Mouse (Mus musculus) retina, embryonic 14.5 days (tissue): ENCODE measurements at regions not wholly inside any gene's neighbourhood (a gene's known extent, or its start where the extent isn't known, plus 50 kb on each side); places are given as distances from the start of the nearest gene placed in this dataset.
"Not testable (repeated sequence)": the region's sequence is repeated elsewhere in the genome, so short reads cannot be mapped to it uniquely, and the experiment has no call there.

Experiments
- DNase-seq: peaks from one replicate; pipeline ENCODE4 v3.0.0-alpha.2; 2015; ENCODE audit warnings: low spot score

DNA sequence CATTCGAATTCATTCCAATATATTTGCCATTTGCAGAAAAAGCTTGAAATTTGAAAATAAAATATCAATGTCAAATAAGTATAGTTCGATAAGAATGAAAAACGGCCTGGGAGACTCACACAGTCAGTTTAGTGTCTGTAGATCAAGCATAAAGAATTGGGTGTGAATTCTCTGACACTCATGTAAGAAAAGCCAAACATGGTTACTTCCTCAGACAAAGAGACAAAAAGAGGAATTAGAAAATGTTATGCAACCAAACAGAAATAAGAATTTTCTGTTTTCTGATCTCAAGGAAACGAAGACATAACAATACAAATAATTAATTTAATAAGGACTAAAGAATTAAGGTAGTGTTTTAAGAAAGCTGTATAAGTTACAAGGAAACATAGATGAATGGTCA, 113.7 kb upstream of the Egfr start:
- DNase-seq = no peak

DNA sequence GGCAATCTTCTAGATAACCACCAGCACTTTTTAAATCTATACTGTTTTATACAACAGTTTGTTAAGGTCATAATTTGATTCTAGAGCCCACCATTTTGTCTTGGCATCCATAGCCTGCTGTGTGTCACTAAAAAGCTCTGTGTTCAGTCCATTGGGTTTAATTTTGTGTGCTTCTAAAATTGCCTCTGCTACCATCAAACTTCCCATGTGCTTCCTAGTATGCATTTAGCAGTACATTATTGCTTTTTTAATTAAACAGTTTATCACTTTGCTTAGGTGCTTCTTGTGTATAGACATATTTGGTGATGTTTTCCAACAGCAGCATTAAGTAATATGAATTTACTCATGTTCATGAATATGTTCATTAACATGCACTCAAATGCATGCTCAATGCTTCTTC, 102.4 kb upstream of the Egfr start:
- no peak for DNase-seq

- DNase-seq = no peak
These were observed 88.2 kb upstream of the Egfr start for GRCm38 (mm10) chr11:16663806-16664205.

GRCm38 (mm10) chr11:16669453-16670251, 82.4 kb upstream of the Egfr start:
- DNase-seq = no peak

DNA sequence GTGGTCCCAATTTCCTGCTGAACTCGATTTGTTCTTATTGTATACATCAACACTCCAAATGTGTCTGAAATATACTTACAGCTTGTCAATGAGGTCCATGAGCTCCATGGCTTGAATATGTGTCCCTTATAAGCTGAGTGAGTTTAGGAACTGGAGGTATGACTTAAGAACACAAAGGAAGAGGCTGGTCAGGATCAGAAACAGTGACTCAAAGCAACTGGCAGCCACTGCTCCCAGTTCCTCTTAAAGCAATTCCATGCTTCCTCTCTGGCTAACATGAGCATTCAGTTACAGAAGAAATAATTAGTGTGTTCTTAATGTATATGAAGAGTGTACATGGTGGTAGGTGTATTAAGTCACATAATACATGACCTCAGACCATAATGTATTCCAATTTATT, 81.7 kb upstream of the Egfr start:
- DNase-seq = no peak

GRCm38 (mm10) chr11:16675951-16676350, 76.1 kb upstream of the Egfr start:
- DNase-seq = not testable (repeated sequence)

GRCm38 (mm10) chr11:16683538-16683937, 68.5 kb upstream of the Egfr start:
- DNase-seq = no peak

DNA sequence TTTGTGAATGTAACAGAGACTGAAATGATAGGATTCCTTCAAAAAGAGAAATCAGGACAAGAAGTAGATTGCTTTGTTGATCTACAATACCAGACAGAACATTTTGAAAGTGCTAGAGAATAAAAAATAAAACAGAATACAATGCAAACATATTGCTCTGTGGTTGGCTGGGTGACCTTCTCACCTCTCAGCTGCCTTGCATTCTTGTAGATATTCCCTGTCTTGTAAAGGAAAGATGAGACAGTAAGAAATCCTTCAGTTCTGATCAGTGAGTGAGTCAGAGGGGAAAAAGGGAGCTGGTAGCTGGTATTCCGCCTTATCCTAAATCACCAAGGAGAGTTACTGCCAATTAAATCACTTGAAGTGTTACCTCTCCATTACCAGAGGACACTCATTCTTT, 56.4 kb upstream of the Egfr start:
- DNase-seq = no peak

DNA sequence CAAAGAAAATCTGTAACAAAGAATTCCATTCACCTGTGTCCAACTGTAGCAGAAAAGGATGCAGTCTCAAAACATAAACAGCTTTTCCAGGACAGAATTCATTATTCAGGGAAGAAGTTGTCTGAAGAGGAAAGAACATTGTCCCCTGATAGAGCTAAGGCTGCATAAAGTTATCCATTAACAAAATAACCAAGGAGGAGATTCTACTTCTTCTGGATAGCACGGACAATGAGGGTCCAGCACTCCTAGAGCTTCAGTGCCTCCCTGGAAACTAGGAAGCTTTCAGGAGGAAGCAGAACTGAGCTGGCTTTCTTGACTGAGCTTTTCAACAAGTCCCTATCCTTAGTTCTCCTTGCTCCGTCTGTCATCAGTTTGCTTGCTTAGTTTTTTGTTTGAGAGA, 55.2 kb upstream of the Egfr start:
- DNase-seq = no peak

DNA sequence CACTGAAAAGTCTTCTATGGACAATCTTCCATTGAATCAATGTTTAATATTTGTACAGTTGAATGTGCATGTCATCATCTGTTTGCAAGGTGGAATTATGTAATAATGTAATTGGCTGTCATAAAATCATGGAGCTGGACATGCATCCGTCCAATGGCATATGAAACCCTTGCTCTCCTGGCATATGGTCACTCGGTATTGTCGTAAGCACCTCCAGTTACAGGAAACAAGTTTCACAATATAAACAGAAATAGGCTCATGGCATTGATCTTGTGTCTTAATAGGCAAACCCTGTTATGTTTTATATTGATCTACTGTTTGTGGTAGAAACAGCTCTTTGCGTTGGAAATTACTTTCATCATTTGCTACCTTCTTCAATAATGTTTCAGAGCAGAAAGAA, 50.2 kb upstream of the Egfr start:
- no peak for DNase-seq
